Mouse (Mus musculus) adipose tissue, adult 10 weeks (tissue): ENCODE measurements around the gene Zfp937. TPM values are rescaled to one million over a fixed set of nuclear protein-coding genes. Genes with fewer than 3 reads are reported as not detected.

Source experiments
- polyA plus RNA-seq: library from polyadenylated mRNA; stranded (reverse); fragments of 350-450 nt; fragmentation: Illumina TruSeq; extraction: RNeasy Lipid Tissue Mini Kit (QIAGEN cat#74804); gene quantifications from one replicate; pipeline ENCODE4 v1.2.3, GENCODE M21; 2014; ENCODE audit warnings: low read depth, low replicate concordance

Gene Zfp937
- polyA plus RNA-seq, result 3.0 TPM

DNA sequence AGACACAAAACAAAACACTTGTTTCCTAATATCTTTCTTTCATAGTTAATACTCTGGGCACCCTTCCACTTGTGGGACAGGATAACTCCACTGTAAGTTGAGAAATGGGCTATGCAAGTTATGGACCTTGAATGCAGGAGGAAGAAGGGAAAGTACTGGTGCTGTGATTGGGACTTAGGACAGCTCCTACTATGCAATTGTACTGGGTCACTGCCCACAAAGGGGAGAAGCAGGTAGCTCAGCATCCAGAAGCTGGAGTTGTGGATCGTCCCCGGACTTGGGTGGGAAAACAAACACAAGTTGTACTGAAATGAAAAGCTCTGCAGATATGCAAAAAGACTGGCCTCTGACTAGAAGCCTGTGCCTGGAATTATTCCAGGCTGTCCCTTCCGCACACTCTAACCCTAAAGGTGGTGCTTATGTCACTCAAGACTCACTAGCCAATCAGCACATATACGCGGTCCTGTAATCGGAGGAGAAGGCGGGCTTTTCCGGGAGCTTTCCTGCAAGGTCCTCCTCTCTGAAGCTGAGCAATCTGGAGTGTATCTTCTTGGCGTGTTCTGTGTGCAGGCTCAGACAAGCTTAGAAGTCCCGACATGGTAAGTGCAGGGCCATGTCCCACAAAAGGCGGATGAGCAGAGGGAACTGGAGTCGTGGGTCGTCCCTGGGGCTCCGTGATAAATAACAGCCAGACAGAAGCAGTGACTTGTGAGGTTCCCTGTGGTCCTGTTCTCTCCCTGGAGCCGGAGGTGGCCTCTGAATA lies at the start of gene Zfp937:
TSS of gene Zfp937 (plus strand) at position 474 of the 763 bp plus-strand sequence.

DNA sequence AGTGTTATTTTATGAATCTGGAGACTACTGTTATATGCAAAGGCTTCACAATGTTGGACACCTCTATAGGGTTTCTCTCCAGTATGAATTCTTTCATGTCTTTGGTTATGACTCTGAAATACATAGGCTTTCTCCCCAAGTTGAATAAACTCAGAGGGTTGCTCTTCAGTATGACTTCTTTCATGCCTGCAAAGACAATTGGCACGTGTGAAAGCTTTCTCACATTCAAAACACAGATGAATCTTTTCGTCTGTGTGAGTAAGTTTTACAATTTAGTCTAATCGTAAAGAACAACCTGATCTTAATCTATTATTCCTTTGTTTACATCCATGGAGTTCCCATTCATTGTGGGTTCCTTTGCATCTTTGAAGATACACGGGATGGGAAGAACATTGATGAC lies 38.3 kb upstream of the Zfp937 start, which contains the start of gene Gm10770:
TSS of gene Gm10770 (minus strand) at position 101 of the 400 bp plus-strand sequence.

DNA sequence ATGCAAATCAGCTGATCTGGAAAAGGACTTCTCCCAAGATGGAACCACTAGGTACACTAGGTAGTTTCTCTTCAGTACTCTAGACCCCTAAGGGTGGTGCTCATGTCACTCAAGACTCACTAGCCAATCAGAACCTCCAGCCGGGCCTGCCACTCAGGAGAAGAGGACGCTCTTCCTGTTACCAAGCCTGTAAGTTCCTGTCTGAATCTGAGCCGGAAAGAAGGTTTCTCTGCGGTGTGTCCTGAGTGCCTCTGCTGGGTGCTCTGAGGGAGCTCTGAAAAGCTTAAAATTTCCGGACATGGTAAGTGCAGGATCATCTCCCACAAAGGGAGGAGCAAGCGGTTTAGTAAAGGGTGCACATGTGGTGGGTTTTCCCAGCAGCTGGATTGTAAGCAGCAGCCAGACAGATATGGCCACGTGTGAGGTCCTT lies 36.3 kb upstream of the Zfp937 start, which contains the start of gene Gm14139:
TSS of gene Gm14139 (plus strand) at position 186 of the 430 bp plus-strand sequence.

DNA sequence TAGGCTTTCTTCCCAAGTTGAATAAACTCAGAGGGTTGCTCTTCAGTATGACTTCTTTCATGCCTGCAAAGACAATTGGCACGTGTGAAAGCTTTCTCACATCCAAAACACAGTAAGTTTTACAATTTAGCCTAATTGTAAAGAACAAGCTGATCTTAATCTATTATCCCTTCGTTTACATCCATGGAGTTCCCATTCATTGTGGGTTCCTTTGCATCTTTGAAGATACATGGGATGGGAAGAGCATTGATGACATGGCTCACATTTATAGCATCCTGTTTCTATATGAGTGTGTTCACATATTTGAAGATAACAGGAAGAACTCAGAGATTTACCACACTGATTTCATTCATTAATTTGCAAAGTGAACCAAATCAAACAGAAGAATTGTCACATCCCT lies 37.6 kb downstream of the Zfp937 start, which contains the start of gene Gm21994:
TSS of gene Gm21994 (minus strand) at position 101 of the 400 bp plus-strand sequence.

DNA sequence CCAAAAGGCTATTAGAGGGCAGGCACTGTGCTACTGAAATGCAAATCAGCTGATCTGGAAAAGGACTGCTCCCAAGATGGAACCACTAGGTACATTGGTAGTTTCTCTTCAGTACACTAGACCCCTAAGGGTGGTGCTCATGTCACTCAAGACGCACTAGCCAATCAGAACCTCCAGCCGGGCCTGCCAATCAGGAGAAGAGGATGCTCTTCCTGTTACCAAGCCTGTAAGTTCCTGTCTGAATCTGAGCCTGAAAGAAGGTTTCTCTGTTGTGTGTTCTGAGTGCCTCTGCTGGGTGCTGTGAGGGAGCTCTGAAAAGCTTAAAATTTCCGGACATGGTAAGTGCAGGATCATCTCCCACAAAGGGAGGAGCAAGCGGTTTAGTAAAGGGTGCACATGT lies 39.4 kb downstream of the Zfp937 start, which contains the start of gene Gm14124:
TSS of gene Gm14124 (plus strand) at position 227 of the 400 bp plus-strand sequence.

Other genes starting within 250 kb of the Zfp937 start
- 8.8 TPM for gene Zfp120, start 81.4 kb upstream of the Zfp937 start, polyA plus RNA-seq
- not detected for gene Gm10770, start 38.4 kb upstream of the Zfp937 start, polyA plus RNA-seq
- not detected for gene Gm14139, start 36.3 kb upstream of the Zfp937 start, polyA plus RNA-seq
- 4.0 TPM for gene Gm21994, start 37.5 kb downstream of the Zfp937 start, polyA plus RNA-seq
- gene Gm14124, start 39.4 kb downstream of the Zfp937 start, polyA plus RNA-seq, result not detected
- gene Gm10130, start 105.6 kb downstream of the Zfp937 start, polyA plus RNA-seq, result 2.1 TPM
- 2.9 TPM for gene 3300002I08Rik, start 144.7 kb downstream of the Zfp937 start, polyA plus RNA-seq
- 1.2 TPM for gene Zfp442, start 233.4 kb downstream of the Zfp937 start, polyA plus RNA-seq